Mouse (Mus musculus): ENCODE measurements around the gene Ppip5k1.

GRCm38 (mm10) chr2:121308997-121309416 lies 46.2 kb downstream of the Ppip5k1 start:
- TF ChIP-seq CTCF (IDR thresholded peaks at IDR 0.05; ENCODE audit: borderline replicate concordance, control insufficient read depth, extremely low read depth, insufficient read depth, low read length, poor library complexity), result no peak
- TF ChIP-seq POLR2A (IDR thresholded peaks at IDR 0.05; ENCODE audit: control insufficient read depth, extremely low read depth, insufficient read depth, low read length, poor library complexity), result no peak

Data from thymus, adult 2 months (tissue).